ENCODE assay signal across 27 mouse cellular contexts in genomic region chr5:32425485-32426171, GRCm38 (mm10). TPM values are rescaled to one million over a fixed set of nuclear protein-coding genes. Genes with fewer than 3 reads are reported as not detected.
A peak's percentile ranks its signal among the peaks of the same experiment; 100 is the strongest.
DNase-seq lines count a peak whose midpoint lies in the region; ATAC-seq and TF ChIP-seq lines count a peak whose summit lies in the region.
"Had no signal": no experiment of that assay in that cellular context is flagged by ENCODE, and none has a peak within 500 bp of the region (broad histone marks: within the 10 kb centered on the region; RNA-seq: fewer than 3 reads in every experiment).

No protein-coding gene starts in this region.

- H3K4me3 ChIP-seq in embryonic facial prominence, embryonic 13.5 days: no peak overlapping the region
- H3K4me3 ChIP-seq in embryonic facial prominence, embryonic 10.5 days: no peak overlapping the region
- no peak overlapping the region for H3K4me3 ChIP-seq in embryonic facial prominence, embryonic 15.5 days (replicated peaks)
- H3K4me3 ChIP-seq in stomach, postnatal 0 days (ENCODE audit: low read depth, low read length): no peak overlapping the region
- H3K4me3 ChIP-seq in liver, embryonic 12.5 days: no peak overlapping the region
- H3K4me3 ChIP-seq: erythroblast, embryonic 14.5 days; forebrain, embryonic 15.5 days; heart, embryonic 13.5 days; limb, embryonic 12.5 days; liver, embryonic 13.5 days; megakaryocyte, embryonic 14.5 days; midbrain, embryonic 12.5 days; neural tube, embryonic 13.5 days had no signal

- no peak for DNase-seq in embryonic facial prominence, embryonic 10.5 days (ENCODE audit: low spot score)
- DNase-seq in kidney, postnatal 14 days: peak; percentile 23
- no peak for DNase-seq in kidney, adult 11 months
- DNase-seq in stomach, postnatal 0 days (ENCODE audit: low spot score): no peak
- no peak for DNase-seq in cerebellum, adult 11 months
- DNase-seq: adrenal gland, postnatal 14 days; cerebellum, postnatal 25 days; heart, postnatal 10 days; layer of hippocampus, adult 9-11 months; liver, embryonic 13.5 days; lung, adult 18-20 months; lung, postnatal 4 days; thymus, postnatal 14 days had no signal

- no peaks in the 10 kb centered on the region for H3K4me1 ChIP-seq in embryonic facial prominence, embryonic 13.5 days
- H3K4me1 ChIP-seq in embryonic facial prominence, embryonic 10.5 days: peaks cover 24% of the 10 kb centered on the region
- H3K4me1 ChIP-seq in embryonic facial prominence, embryonic 15.5 days: no peaks in the 10 kb centered on the region
- H3K4me1 ChIP-seq in stomach, postnatal 0 days (replicated peaks; ENCODE audit: control insufficient read depth, insufficient read depth): no peaks in the 10 kb centered on the region
- peaks cover 12% of the 10 kb centered on the region for H3K4me1 ChIP-seq in liver, embryonic 12.5 days
- H3K4me1 ChIP-seq: forebrain, embryonic 15.5 days; megakaryocyte, embryonic 14.5 days had no signal

- no peak for TF ChIP-seq EP300 in stomach, postnatal 0 days (optimal IDR thresholded peaks at IDR 0.05)

- TF ChIP-seq CTCF in stomach, postnatal 0 days (IDR thresholded peaks at IDR 0.05; ENCODE audit: low read depth): no peak

- no peaks in the 10 kb centered on the region for H3K9me3 ChIP-seq in embryonic facial prominence, embryonic 13.5 days
- no peaks in the 10 kb centered on the region for H3K9me3 ChIP-seq in embryonic facial prominence, embryonic 10.5 days
- H3K9me3 ChIP-seq in embryonic facial prominence, embryonic 15.5 days (replicated peaks): no peaks in the 10 kb centered on the region
- no peaks in the 10 kb centered on the region for H3K9me3 ChIP-seq in stomach, postnatal 0 days (ENCODE audit: control insufficient read depth, low read length)
- H3K9me3 ChIP-seq in liver, embryonic 12.5 days (replicated peaks): no peaks in the 10 kb centered on the region
- H3K9me3 ChIP-seq: forebrain, embryonic 15.5 days; heart, embryonic 13.5 days; limb, embryonic 12.5 days; liver, embryonic 13.5 days; megakaryocyte, embryonic 14.5 days; midbrain, embryonic 12.5 days; neural tube, embryonic 13.5 days had no signal

- ATAC-seq in embryonic facial prominence, embryonic 13.5 days (ENCODE audit: insufficient number of reproducible peaks, insufficient read depth, low FRiP score, low TSS enrichment, low read depth): no peak
- ATAC-seq in embryonic facial prominence, embryonic 15.5 days (ENCODE audit: insufficient number of reproducible peaks, low FRiP score, low TSS enrichment, low read depth): peak; percentile 65
- 0 out of 2 replicates have a peak, but pooled peaks have one; percentile 17 for ATAC-seq in stomach, postnatal 0 days (ENCODE audit: low FRiP score, low TSS enrichment)
- ATAC-seq in liver, embryonic 12.5 days: no peak
- ATAC-seq: forebrain, embryonic 15.5 days; intestine, postnatal 0 days; lung, postnatal 0 days had no signal

- H3K4me2 ChIP-seq in embryonic facial prominence, embryonic 13.5 days: no peak overlapping the region
- no peak overlapping the region for H3K4me2 ChIP-seq in embryonic facial prominence, embryonic 15.5 days (replicated peaks)
- H3K4me2 ChIP-seq in stomach, postnatal 0 days (replicated peaks; ENCODE audit: low read depth): no peak overlapping the region
- H3K4me2 ChIP-seq in liver, embryonic 12.5 days: no peak overlapping the region
- H3K4me2 ChIP-seq: forebrain, embryonic 15.5 days; heart, embryonic 13.5 days; hindbrain, embryonic 14.5 days; limb, embryonic 12.5 days; liver, embryonic 13.5 days; midbrain, embryonic 12.5 days; neural tube, embryonic 13.5 days had no signal

- no peak overlapping the region for H3K9ac ChIP-seq in embryonic facial prominence, embryonic 13.5 days
- H3K9ac ChIP-seq in embryonic facial prominence, embryonic 15.5 days: no peak overlapping the region
- H3K9ac ChIP-seq in stomach, postnatal 0 days (ENCODE audit: low read length): no peak overlapping the region
- H3K9ac ChIP-seq in liver, embryonic 12.5 days: no peak overlapping the region
- H3K9ac ChIP-seq: forebrain, embryonic 15.5 days; heart, embryonic 13.5 days; hindbrain, embryonic 14.5 days; limb, embryonic 12.5 days; liver, embryonic 13.5 days; midbrain, embryonic 12.5 days; neural tube, embryonic 13.5 days had no signal

- H3K27ac ChIP-seq in embryonic facial prominence, embryonic 13.5 days: peak overlapping the region; percentile 33; the same call in 1 of the 2 replicates
- no peak overlapping the region for H3K27ac ChIP-seq in embryonic facial prominence, embryonic 10.5 days (replicated peaks)
- H3K27ac ChIP-seq in embryonic facial prominence, embryonic 15.5 days (replicated peaks): peak overlapping the region; percentile 35
- H3K27ac ChIP-seq in stomach, postnatal 0 days (replicated peaks): no peak overlapping the region
- no peak overlapping the region for H3K27ac ChIP-seq in liver, embryonic 12.5 days
- H3K27ac ChIP-seq: forebrain, embryonic 15.5 days; heart, embryonic 13.5 days; hindbrain, embryonic 14.5 days; limb, embryonic 12.5 days; liver, embryonic 13.5 days; midbrain, embryonic 12.5 days; neural tube, embryonic 13.5 days had no signal

- no peaks in the 10 kb centered on the region for H3K27me3 ChIP-seq in embryonic facial prominence, embryonic 13.5 days
- no peaks in the 10 kb centered on the region for H3K27me3 ChIP-seq in embryonic facial prominence, embryonic 10.5 days (replicated peaks; ENCODE audit: low read depth, poor library complexity, severe bottlenecking)
- no peaks in the 10 kb centered on the region for H3K27me3 ChIP-seq in embryonic facial prominence, embryonic 15.5 days
- no peaks in the 10 kb centered on the region for H3K27me3 ChIP-seq in stomach, postnatal 0 days (ENCODE audit: control insufficient read depth, insufficient read depth, low read length)
- no peaks in the 10 kb centered on the region for H3K27me3 ChIP-seq in liver, embryonic 12.5 days (replicated peaks)
- H3K27me3 ChIP-seq: CH12.LX; forebrain, embryonic 15.5 days; heart, embryonic 13.5 days; limb, embryonic 12.5 days; liver, embryonic 13.5 days; midbrain, embryonic 12.5 days; neural tube, embryonic 13.5 days had no signal

- no peaks in the 10 kb centered on the region for H3K36me3 ChIP-seq in embryonic facial prominence, embryonic 13.5 days
- no peaks in the 10 kb centered on the region for H3K36me3 ChIP-seq in embryonic facial prominence, embryonic 10.5 days (replicated peaks)
- no peaks in the 10 kb centered on the region for H3K36me3 ChIP-seq in embryonic facial prominence, embryonic 15.5 days
- no peaks in the 10 kb centered on the region for H3K36me3 ChIP-seq in stomach, postnatal 0 days (ENCODE audit: control insufficient read depth, insufficient read depth, low read length)
- H3K36me3 ChIP-seq in liver, embryonic 12.5 days: no peaks in the 10 kb centered on the region
- H3K36me3 ChIP-seq: forebrain, embryonic 15.5 days; heart, embryonic 13.5 days; limb, embryonic 12.5 days; liver, embryonic 13.5 days; midbrain, embryonic 12.5 days; neural tube, embryonic 13.5 days had no signal

- WGBS in embryonic facial prominence, embryonic 13.5 days: 73% methylated on average over 14 of the region's 14 CpGs
- WGBS in embryonic facial prominence, embryonic 10.5 days: 80% methylated on average over 14 of the region's 14 CpGs
- 72% methylated on average over 14 of the region's 14 CpGs for WGBS in embryonic facial prominence, embryonic 15.5 days
- WGBS in stomach, postnatal 0 days: 48% methylated on average over 14 of the region's 14 CpGs
- WGBS in liver, embryonic 12.5 days (ENCODE audit: insufficient replicate concordance): 70% methylated on average over 14 of the region's 14 CpGs

RNA-seq across cellular contexts. Expression of gene Ppp1cb, which starts 33.0 kb away (rescaled TPM):
- polyA plus RNA-seq in embryonic facial prominence, embryonic 13.5 days (2015; fragmentation: Nextera tagmentation; extraction: Ambion mirVana): 199 and 220 TPM in 2 replicates
- 217 and 227 TPM in 2 replicates for polyA plus RNA-seq in embryonic facial prominence, embryonic 10.5 days (2016; fragmentation: Nextera tagmentation; extraction: Ambion mirVana)
- 180 and 183 TPM in 2 replicates for polyA plus RNA-seq in embryonic facial prominence, embryonic 15.5 days (2015; fragmentation: Nextera tagmentation; extraction: Ambion mirVana)
- 182 and 193 TPM in 2 replicates for polyA plus RNA-seq in stomach, postnatal 0 days (2015; fragmentation: Nextera tagmentation; extraction: Ambion mirVana)
- 124 and 134 TPM in 2 replicates for polyA plus RNA-seq in liver, embryonic 12.5 days (2016; fragmentation: Nextera tagmentation; extraction: Ambion mirVana)

Comparison
In these comparisons a context has a peak if more than half of its experiments do, and no peak if none do; other contexts are left out.
1. ATAC-seq: peak in embryonic facial prominence, embryonic 15.5 days (single experiment) and stomach, postnatal 0 days (single experiment); none in embryonic facial prominence, embryonic 13.5 days (single experiment) and liver, embryonic 12.5 days (single experiment).
2. H3K27ac ChIP-seq: peak in embryonic facial prominence, embryonic 13.5 days (single experiment) and embryonic facial prominence, embryonic 15.5 days (single experiment); none in embryonic facial prominence, embryonic 10.5 days (single experiment), stomach, postnatal 0 days (single experiment) and liver, embryonic 12.5 days (single experiment).